Mouse (Mus musculus): ENCODE measurements at regions not wholly inside any gene's neighbourhood (a gene's known extent, or its start where the extent isn't known, plus 50 kb on each side); places are given as distances from the start of the nearest gene placed in this dataset.
A peak's percentile ranks its signal among the peaks of the same experiment; 100 is the strongest.
"Not testable (repeated sequence)": the region's sequence is repeated elsewhere in the genome, so short reads cannot be mapped to it uniquely, and the experiment has no call there.

GRCm38 (mm10) chr5:149815879-149816278 lies 137.8 kb downstream of the B3glct start:
- DNase-seq (ENCODE audit: low spot score), result peak; percentile 10

GRCm38 (mm10) chr5:149818812-149819211 lies 140.8 kb downstream of the B3glct start:
- DNase-seq (ENCODE audit: low spot score), result no peak

GRCm38 (mm10) chr5:149823821-149824220 lies 145.8 kb downstream of the B3glct start:
- no peak for DNase-seq (ENCODE audit: low spot score)

GRCm38 (mm10) chr5:149827599-149827998 lies 149.6 kb downstream of the B3glct start:
- DNase-seq (ENCODE audit: low spot score), result no peak

GRCm38 (mm10) chr5:149831122-149831861 lies 153.3 kb downstream of the B3glct start:
- DNase-seq (ENCODE audit: low spot score), result no peak

- no peak for DNase-seq (ENCODE audit: low spot score)
Observed at GRCm38 (mm10) chr5:149837379-149837778, 159.3 kb downstream of the B3glct start.

- DNase-seq (ENCODE audit: low spot score), result no peak
Observed at GRCm38 (mm10) chr5:149842491-149842890, 164.5 kb downstream of the B3glct start.

- no peak for DNase-seq (ENCODE audit: low spot score)
Observed at GRCm38 (mm10) chr5:149843310-149843709, 165.3 kb downstream of the B3glct start.

- DNase-seq (ENCODE audit: low spot score), result no peak
Observed at GRCm38 (mm10) chr5:149845256-149845655, 167.2 kb downstream of the B3glct start.

- no peak for DNase-seq (ENCODE audit: low spot score)
Observed at GRCm38 (mm10) chr5:149848465-149848864, 170.0 kb upstream of the Rxfp2 start.

- peak; percentile 35 for DNase-seq (ENCODE audit: low spot score)
Observed at GRCm38 (mm10) chr5:149851011-149851410, 167.5 kb upstream of the Rxfp2 start.

GRCm38 (mm10) chr5:149852516-149852915 lies 166.0 kb upstream of the Rxfp2 start:
- no peak for DNase-seq (ENCODE audit: low spot score)

- DNase-seq (ENCODE audit: low spot score), result no peak
Observed at GRCm38 (mm10) chr5:149856101-149856500, 162.4 kb upstream of the Rxfp2 start.

GRCm38 (mm10) chr5:149857019-149857418 lies 161.5 kb upstream of the Rxfp2 start:
- DNase-seq (ENCODE audit: low spot score), result no peak

- DNase-seq (ENCODE audit: low spot score), result no peak
Observed at GRCm38 (mm10) chr5:149861489-149861962, 156.9 kb upstream of the Rxfp2 start.

- DNase-seq (ENCODE audit: low spot score), result no peak
Observed at GRCm38 (mm10) chr5:149867926-149868325, 150.5 kb upstream of the Rxfp2 start.

GRCm38 (mm10) chr5:149869441-149869840 lies 149.0 kb upstream of the Rxfp2 start:
- no peak for DNase-seq (ENCODE audit: low spot score)

GRCm38 (mm10) chr5:149870596-149870995 lies 147.9 kb upstream of the Rxfp2 start:
- DNase-seq (ENCODE audit: low spot score), result no peak

GRCm38 (mm10) chr5:149871521-149871920 lies 147.0 kb upstream of the Rxfp2 start:
- no peak for DNase-seq (ENCODE audit: low spot score)

GRCm38 (mm10) chr5:149873482-149874002 lies 144.9 kb upstream of the Rxfp2 start:
- no peak for DNase-seq (ENCODE audit: low spot score)

GRCm38 (mm10) chr5:149874342-149874741 lies 144.1 kb upstream of the Rxfp2 start:
- no peak for DNase-seq (ENCODE audit: low spot score)

GRCm38 (mm10) chr5:149892453-149892852 lies 126.0 kb upstream of the Rxfp2 start:
- DNase-seq (ENCODE audit: low spot score), result not testable (repeated sequence)

GRCm38 (mm10) chr5:149906927-149907326 lies 111.5 kb upstream of the Rxfp2 start:
- DNase-seq (ENCODE audit: low spot score), result no peak
